ENCODE assay signal across 10 mouse cellular contexts in the genomic region with DNA sequence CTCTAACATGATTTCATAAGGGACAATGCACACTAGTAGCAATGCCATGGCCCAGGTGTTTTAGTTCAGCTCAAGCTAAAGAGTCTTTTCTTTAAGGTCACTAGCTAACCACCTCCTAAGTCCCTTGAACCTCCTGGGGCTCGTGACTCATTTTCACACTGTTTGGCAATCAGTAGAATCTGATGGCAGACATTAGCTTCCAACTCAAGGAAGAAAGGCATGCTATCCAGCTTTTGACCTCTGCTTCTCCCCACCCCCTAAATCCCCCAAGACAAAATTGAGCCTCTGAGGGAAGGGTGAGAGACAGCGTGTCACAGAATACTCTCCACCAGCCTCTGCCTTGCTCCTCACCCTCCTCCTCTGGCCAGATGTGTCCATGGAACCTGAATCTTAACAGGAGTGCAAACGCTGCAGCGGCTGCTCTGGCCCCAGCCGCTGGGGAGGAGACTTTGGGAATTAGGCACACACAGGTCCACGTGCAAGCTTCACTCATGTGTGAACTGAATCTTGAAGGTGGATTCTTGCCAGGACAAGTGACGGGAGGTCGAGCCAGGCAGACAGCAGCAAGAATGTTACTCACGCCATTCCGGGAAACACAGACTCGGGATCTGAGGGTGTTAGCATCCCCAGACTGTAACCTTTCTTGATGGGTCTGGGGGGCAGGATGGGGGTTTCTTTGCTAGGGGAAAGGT. TPM values are rescaled to one million over a fixed set of nuclear protein-coding genes. Genes with fewer than 3 reads are reported as not detected.
DNase-seq lines count a peak whose midpoint lies in the region; ATAC-seq and TF ChIP-seq lines count a peak whose summit lies in the region.
"Had no signal": no experiment of that assay in that cellular context is flagged by ENCODE, and none has a peak within 500 bp of the region (broad histone marks: within the 10 kb centered on the region; RNA-seq: fewer than 3 reads in every experiment).

No protein-coding gene starts in this region.

- H3K27me3 ChIP-seq in heart, embryonic 14.5 days (ENCODE audit: control insufficient read depth, insufficient read depth, low read length), result no peaks in the 10 kb centered on the region
- H3K27me3 ChIP-seq in lung, embryonic 14.5 days (ENCODE audit: insufficient read depth, low read length), result no peaks in the 10 kb centered on the region

- 26% methylated on average over 11 of the region's 11 CpGs for WGBS in heart, embryonic 14.5 days
- 15% methylated on average over 11 of the region's 11 CpGs for WGBS in lung, embryonic 14.5 days

- H3K4me1 ChIP-seq in heart, embryonic 14.5 days (ENCODE audit: control insufficient read depth in 2 of 2, insufficient read depth in 2 of 2, low read length in 2 of 2), result peaks cover 0 to 5% of the 10 kb centered on the region in 2 experiments; a peak in 1 of 4 replicates
- no peaks in the 10 kb centered on the region for H3K4me1 ChIP-seq in lung, embryonic 14.5 days (ENCODE audit: insufficient read depth)

- no peaks in the 10 kb centered on the region for H3K36me3 ChIP-seq in heart, embryonic 14.5 days (ENCODE audit: control insufficient read depth, insufficient read depth, low read length)
- H3K36me3 ChIP-seq in lung, embryonic 14.5 days (ENCODE audit: insufficient read depth), result no peaks in the 10 kb centered on the region

- peak overlapping the region; percentile 34; the same call in 1 of the 2 replicates for H3K9ac ChIP-seq in heart, embryonic 14.5 days (ENCODE audit: low read length)
- no peak overlapping the region for H3K9ac ChIP-seq in lung, embryonic 14.5 days

- TF ChIP-seq CTCF in lung, embryonic 14.5 days (IDR thresholded peaks at IDR 0.05; ENCODE audit: low read depth), result no peak

- 0 out of 2 replicates have a peak overlapping the region, but pooled peaks have one; percentile 16 for H3K4me2 ChIP-seq in heart, embryonic 14.5 days (ENCODE audit: low read length)
- no peak overlapping the region for H3K4me2 ChIP-seq in lung, embryonic 14.5 days

- peaks cover 8% of the 10 kb centered on the region; the same call in 1 of the 2 replicates for H3K9me3 ChIP-seq in heart, embryonic 14.5 days (ENCODE audit: control insufficient read depth, low read length)
- H3K9me3 ChIP-seq in lung, embryonic 14.5 days (ENCODE audit: low read depth, low read length), result no peaks in the 10 kb centered on the region

- no peak overlapping the region; a peak in 1 of 4 replicates for H3K27ac ChIP-seq in heart, embryonic 14.5 days (replicated peaks in 1 of 2; ENCODE audit: control insufficient read depth in 1 of 2, insufficient read depth in 1 of 2, low read depth in 2 of 2, low read length in 2 of 2)
- no peak overlapping the region for H3K27ac ChIP-seq in lung, embryonic 14.5 days (ENCODE audit: low read depth)

- no peak overlapping the region for H3K4me3 ChIP-seq in heart, embryonic 14.5 days (ENCODE audit: control insufficient read depth in 1 of 2, insufficient read depth in 1 of 2, low read depth in 1 of 2, low read length in 2 of 2)
- no peak overlapping the region for H3K4me3 ChIP-seq in lung, embryonic 14.5 days (ENCODE audit: low read depth, low read length)

- ATAC-seq in heart, embryonic 14.5 days (ENCODE audit: insufficient number of reproducible peaks, insufficient read depth, low FRiP score, low read depth), result no peak
- ATAC-seq in lung, embryonic 14.5 days (ENCODE audit: insufficient read depth), result peak; percentile 39; the same call in 1 of the 2 replicates
- ATAC-seq in frontal cortex, adult (ENCODE audit: low TSS enrichment), result no peak
- ATAC-seq in activated CD4-positive, CD25-positive, alpha-beta regulatory T cell, adult 4 months, result no peak

- DNase-seq in cerebellum, postnatal 14 days, result peak; percentile 63 to 66
- DNase-seq in cerebellum, adult 18-20 months, result no peak
- peak; percentile 85 for DNase-seq in Muller cell, postnatal 12 days (ENCODE audit: inconsistent ontology term)
- peak; percentile 68 for DNase-seq in lung, embryonic 14.5 days
- no peak for DNase-seq in thymus, postnatal 0 days (ENCODE audit: low spot score)
- DNase-seq: thymus, postnatal 4 days had no signal

RNA-seq across cellular contexts. Expression of gene Slc1a7, which starts 30.7 kb away (rescaled TPM):
- not detected in 2 replicates for polyA plus RNA-seq in heart, embryonic 14.5 days (2014; fragmentation: Nextera tagmentation; extraction: Ambion mirVana)
- 0.05 and 0.09 TPM in 2 replicates for polyA plus RNA-seq in lung, embryonic 14.5 days (2014; fragmentation: Nextera tagmentation; extraction: Ambion mirVana)
- polyA plus RNA-seq in thymus, postnatal 0 days (2015; fragmentation: Nextera tagmentation; extraction: Ambion mirVana), result not detected in 2 replicates
- polyA plus RNA-seq in activated CD4-positive, CD25-positive, alpha-beta regulatory T cell, adult 4 months (2017; shearing (Covaris generic)), result under 1 TPM in 1 of 2 experiments, not detected in 1; 0.17 TPM
- polyA plus RNA-seq: limb, embryonic 11.5 days had no signal

Comparison
In these comparisons a context has a peak if more than half of its experiments do, and no peak if none do; other contexts are left out.
1. DNase-seq: peak in cerebellum, postnatal 14 days (2 of 2), Muller cell, postnatal 12 days (single experiment) and lung, embryonic 14.5 days (single experiment); none in cerebellum, adult 18-20 months (0 of 2) and thymus, postnatal 0 days (single experiment).